Mouse (Mus musculus): Measurements from ENCODE around the gene F5. TPM values are rescaled to one million over a fixed set of nuclear protein-coding genes. Genes with fewer than 3 reads are reported as not detected.

The F5 gene
- total and polyA plus RNA-seq, 3 experiments: under 0.01 to 0.19 TPM; not detected in 1

GRCm38 (mm10) chr1:164254836-164255235 lies 103.2 kb downstream of the F5 start:
- Histone ChIP-seq H3K9ac (ENCODE audit: insufficient read depth, low read depth) (no peak overlapping the region), H3K27me3 (replicated peaks) (no peaks in the 10 kb centered on the region), H3K36me3 (replicated peaks in 1 of 2; ENCODE audit: control insufficient read depth in 1 of 2, insufficient read depth in 1 of 2, low read length in 1 of 2) (peaks cover 20 to 48% of the 10 kb centered on the region in 2 experiments), H3K79me2 (replicated peaks; ENCODE audit: control insufficient read depth, extremely low read depth, insufficient read depth, poor library complexity, severe bottlenecking) (peaks cover 41% of the 10 kb centered on the region), H3K9me3 (replicated peaks; ENCODE audit: low read length) (no peaks in the 10 kb centered on the region), H3K27ac (ENCODE audit: insufficient read depth, low read depth) (no peak overlapping the region), H3K4me1 (ENCODE audit: control insufficient read depth in 1 of 2, insufficient read depth in 2 of 2) (peaks cover 3 to 24% of the 10 kb centered on the region in 2 experiments; a peak in 3 of 4 replicates), H3K4me2 (ENCODE audit: insufficient read depth, low read depth, poor library complexity, severe bottlenecking) (no peak overlapping the region), H3K4me3 (replicated peaks in 1 of 3; ENCODE audit: low read depth in 2 of 3, low read length in 2 of 3, poor library complexity in 1 of 3) (no peak overlapping the region)
- dilution Hi-C loops (cut with MboI; ENCODE audit: extremely low pct_ligation_motif_present, extremely low pct_unique_long_range_greater_than_20kb, low sequenced_read_pairs) (no loop called here), in situ Hi-C loops (cut with MboI; ENCODE audit: low pct_ligation_motif_present, low pct_unique_long_range_greater_than_20kb, low sequenced_read_pairs) (no loop called here)
- no peak for DNase-seq (ENCODE audit: extremely low read depth)
- TF ChIP-seq MAX (IDR thresholded peaks at IDR 0.05; ENCODE audit: low read length) (no peak), MYC (IDR thresholded peaks at IDR 0.05; ENCODE audit: low read depth, low read length) (no peak), POLR2AphosphoS2 (IDR thresholded peaks at IDR 0.05; ENCODE audit: low read depth, low read length) (no peak), TCF12 (IDR thresholded peaks at IDR 0.05; ENCODE audit: low read depth, low read length) (no peak), ETS1 (conservative IDR thresholded peaks at IDR 0.05; ENCODE audit: low read depth, low read length) (no peak), POLR2A (IDR thresholded peaks at IDR 0.05; ENCODE audit: low read depth, low read length) (no peak), IRF4 (IDR thresholded peaks at IDR 0.05; ENCODE audit: low read depth, low read length) (no peak), BHLHE40 (IDR thresholded peaks at IDR 0.05; ENCODE audit: low read depth, low read length) (no peak), SIN3A (IDR thresholded peaks at IDR 0.05; ENCODE audit: low read length) (no peak), RCOR1 (conservative IDR thresholded peaks at IDR 0.05; ENCODE audit: low read depth, low read length) (no peak), JUND (conservative IDR thresholded peaks at IDR 0.05; ENCODE audit: low read depth, low read length) (no peak), MEF2A (IDR thresholded peaks at IDR 0.05; ENCODE audit: borderline replicate concordance, low read depth, low read length) (no peak), ZKSCAN1 (IDR thresholded peaks at IDR 0.05; ENCODE audit: borderline replicate concordance, low read depth, low read length) (no peak), KAT2A (IDR thresholded peaks at IDR 0.05; ENCODE audit: insufficient replicate concordance, low read length) (no peak)

DNA sequence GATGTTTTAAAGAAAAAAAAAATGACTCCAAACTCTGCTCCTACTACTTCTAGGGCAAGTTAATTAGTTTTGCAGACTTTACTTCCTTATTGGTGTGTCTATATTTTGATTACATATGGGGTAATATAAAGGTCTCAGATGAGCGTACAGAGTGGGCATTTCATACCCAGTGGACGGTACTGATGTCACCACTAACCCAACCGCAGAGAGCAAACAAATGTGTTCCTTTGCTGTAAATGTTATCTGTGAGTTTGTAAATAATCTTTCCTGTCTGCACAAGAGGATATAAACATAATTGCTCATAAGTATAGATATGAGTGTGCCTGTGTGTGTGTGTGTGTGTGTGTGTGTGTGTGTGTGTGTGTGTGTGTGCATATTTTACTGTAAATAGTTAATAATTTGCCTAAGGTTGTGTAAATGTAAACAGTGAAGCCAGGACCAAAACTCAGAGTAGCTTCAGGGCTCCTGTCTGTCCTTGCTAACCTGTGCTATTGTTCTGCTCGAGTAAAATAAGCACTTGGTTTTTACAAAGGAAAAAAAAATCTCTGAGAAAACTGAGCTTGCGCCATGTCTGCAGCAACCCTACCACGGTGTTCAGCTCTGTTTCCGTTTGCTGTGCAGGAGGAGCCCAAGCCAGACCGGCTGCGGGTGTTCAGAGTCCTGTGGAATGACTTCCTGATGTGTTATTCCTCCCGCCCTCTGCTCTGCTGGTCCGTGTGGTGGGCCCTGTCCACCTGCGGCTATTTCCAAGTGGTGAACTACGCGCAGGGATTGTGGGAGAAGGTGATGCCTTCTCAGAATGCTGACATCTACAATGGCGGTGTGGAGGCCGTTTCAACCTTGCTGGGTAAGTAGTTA lies 108.8 kb downstream of the F5 start:
- in situ Hi-C loops (cut with MboI; ENCODE audit: low pct_ligation_motif_present, low pct_unique_long_range_greater_than_20kb, low sequenced_read_pairs): no loop called here
- Histone ChIP-seq H3K27ac (ENCODE audit: insufficient read depth, low read depth) (no peak overlapping the region), H3K79me2 (replicated peaks; ENCODE audit: control insufficient read depth, extremely low read depth, insufficient read depth, poor library complexity, severe bottlenecking) (no peaks in the 10 kb centered on the region), H3K27me3 (replicated peaks) (no peaks in the 10 kb centered on the region), H3K4me2 (ENCODE audit: insufficient read depth, low read depth, poor library complexity, severe bottlenecking) (no peak overlapping the region), H3K36me3 (replicated peaks in 1 of 2; ENCODE audit: control insufficient read depth in 1 of 2, insufficient read depth in 1 of 2, low read length in 1 of 2) (peaks cover 46 to 85% of the 10 kb centered on the region in 2 experiments), H3K4me1 (ENCODE audit: control insufficient read depth in 1 of 2, insufficient read depth in 2 of 2) (no peaks in the 10 kb centered on the region), H3K4me3 (replicated peaks in 1 of 3; ENCODE audit: low read depth in 2 of 3, low read length in 2 of 3, poor library complexity in 1 of 3) (no peak overlapping the region), H3K9ac (ENCODE audit: insufficient read depth, low read depth) (no peak overlapping the region), H3K9me3 (replicated peaks; ENCODE audit: low read length) (no peaks in the 10 kb centered on the region)
- TF ChIP-seq POLR2AphosphoS2 (IDR thresholded peaks at IDR 0.05; ENCODE audit: low read depth, low read length): no peak
- TF ChIP-seq JUN (IDR thresholded peaks at IDR 0.05; ENCODE audit: insufficient read depth, low read depth, low read length): no peak
- no peak for TF ChIP-seq POLR2A (IDR thresholded peaks at IDR 0.05; ENCODE audit: low read depth, low read length)
- no peak for TF ChIP-seq ZKSCAN1 (IDR thresholded peaks at IDR 0.05; ENCODE audit: borderline replicate concordance, low read depth, low read length)
- TF ChIP-seq KAT2A (IDR thresholded peaks at IDR 0.05; ENCODE audit: insufficient replicate concordance, low read length): no peak
- TF ChIP-seq MEF2A (IDR thresholded peaks at IDR 0.05; ENCODE audit: borderline replicate concordance, low read depth, low read length): no peak
- TF ChIP-seq ELF1 (IDR thresholded peaks at IDR 0.05; ENCODE audit: low read depth, low read length): no peak
- TF ChIP-seq NRF1 (IDR thresholded peaks at IDR 0.05; ENCODE audit: low read depth, low read length): no peak
- TF ChIP-seq BHLHE40 (IDR thresholded peaks at IDR 0.05; ENCODE audit: low read depth, low read length): no peak
- TF ChIP-seq IRF4 (IDR thresholded peaks at IDR 0.05; ENCODE audit: low read depth, low read length): no peak
- no peak for DNase-seq (ENCODE audit: extremely low read depth)
- dilution Hi-C loops (cut with MboI; ENCODE audit: extremely low pct_ligation_motif_present, extremely low pct_unique_long_range_greater_than_20kb, low sequenced_read_pairs): no loop called here
